Mouse (Mus musculus): ENCODE measurements around the gene Rnf166.

Gene Rnf166

GRCm38 (mm10) chr8:122426145-122426544 lies 49.7 kb downstream of the Rnf166 start:
- in situ Hi-C loops (cut with MboI; ENCODE audit: low pct_unique_long_range_greater_than_20kb in 1 of 2, low sequenced_read_pairs in 2 of 2, unreplicated experiment in 1 of 2), result no loop called here

DNA sequence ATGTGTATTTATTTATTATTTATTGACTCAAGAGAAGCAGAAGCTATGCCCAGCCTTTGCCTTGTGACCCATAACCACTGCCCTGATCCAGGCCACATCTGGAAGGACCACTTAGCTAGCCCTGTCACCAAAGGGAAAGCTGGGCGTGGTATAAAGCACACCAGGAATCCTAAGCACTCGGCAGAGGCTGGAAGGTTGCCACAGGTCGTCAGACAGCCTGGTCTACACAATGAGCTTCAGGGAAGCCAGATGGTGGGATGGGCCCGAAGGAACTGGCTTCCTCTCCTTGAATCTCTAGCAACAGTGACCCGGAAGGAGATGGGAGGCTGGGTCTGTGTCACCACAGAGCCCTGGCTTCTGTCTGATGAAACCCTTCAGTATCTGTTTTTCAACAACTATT lies 52.2 kb downstream of the Rnf166 start:
- in situ Hi-C loops (cut with MboI; ENCODE audit: low pct_unique_long_range_greater_than_20kb in 1 of 2, low sequenced_read_pairs in 2 of 2, unreplicated experiment in 1 of 2), result no loop called here

DNA sequence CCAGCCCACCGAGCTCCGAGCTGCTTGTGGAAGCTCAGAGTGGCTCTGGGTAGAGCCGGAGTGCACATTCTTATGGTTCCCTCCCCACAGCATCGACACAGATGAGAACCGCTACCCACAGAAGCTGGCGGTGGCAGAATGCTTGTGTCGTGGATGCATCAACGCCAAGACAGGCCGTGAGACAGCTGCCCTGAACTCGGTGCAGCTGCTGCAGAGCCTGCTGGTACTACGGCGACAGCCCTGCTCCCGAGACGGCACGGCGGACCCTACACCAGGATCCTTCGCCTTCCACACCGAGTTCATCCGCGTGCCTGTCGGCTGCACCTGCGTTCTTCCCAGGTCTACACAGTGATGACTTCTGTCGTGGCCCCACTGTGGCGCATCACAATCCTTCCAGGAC lies 52.6 kb downstream of the Rnf166 start:
- in situ Hi-C loops (cut with MboI; ENCODE audit: low pct_unique_long_range_greater_than_20kb in 1 of 2, low sequenced_read_pairs in 2 of 2, unreplicated experiment in 1 of 2), result no loop called here

DNA sequence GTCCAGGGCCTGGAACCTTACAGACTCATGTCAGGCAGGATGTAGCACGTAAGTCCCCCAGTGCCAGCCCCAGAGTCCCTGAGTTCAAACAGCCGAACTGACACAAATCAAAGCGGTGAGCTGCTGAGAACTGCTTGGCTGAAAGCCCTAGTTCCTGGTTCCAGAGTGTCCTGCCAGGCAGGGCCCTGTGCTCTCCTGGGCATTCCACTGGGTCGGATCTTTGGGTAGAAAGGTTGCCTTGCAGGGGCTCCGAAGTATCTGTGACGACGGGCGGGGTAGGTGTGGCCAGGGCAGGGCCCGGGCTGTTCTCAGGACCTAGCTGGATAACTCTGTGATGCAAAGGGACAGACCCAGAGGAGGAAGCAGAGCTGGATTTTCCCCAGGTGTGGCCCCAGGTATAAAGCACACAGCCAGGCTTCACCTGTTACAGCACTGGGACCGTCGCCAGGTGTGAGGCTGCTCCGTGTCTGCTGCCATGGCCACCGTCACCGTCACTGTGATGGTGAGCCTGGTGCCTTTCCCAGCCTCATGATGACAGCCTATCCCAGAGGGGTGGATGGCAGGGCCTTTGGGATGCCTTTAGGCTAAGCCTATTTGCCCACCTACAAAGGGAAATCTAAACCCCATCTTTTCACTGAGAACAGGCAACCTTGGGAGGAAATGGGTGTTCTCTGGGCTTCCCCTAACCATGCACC lies 54.3 kb downstream of the Rnf166 start, which contains the start of gene Il17c:
TSS of gene Il17c (plus strand) at position 645 of the 695 bp plus-strand sequence.
- in situ Hi-C loops (cut with MboI; ENCODE audit: low pct_unique_long_range_greater_than_20kb in 1 of 2, low sequenced_read_pairs in 2 of 2, unreplicated experiment in 1 of 2), result no loop called here

GRCm38 (mm10) chr8:122419881-122420555 lies 55.8 kb downstream of the Rnf166 start:
- in situ Hi-C loops (cut with MboI; ENCODE audit: low pct_unique_long_range_greater_than_20kb in 1 of 2, low sequenced_read_pairs in 2 of 2, unreplicated experiment in 1 of 2), result no loop called here

All from mouse embryonic stem cell (cell line).